Mouse (Mus musculus) liver, adult 2 months (tissue): ENCODE measurements at regions not wholly inside any gene's neighbourhood (a gene's known extent, or its start where the extent isn't known, plus 50 kb on each side); places are given as distances from the start of the nearest gene placed in this dataset.

Experiments used
- DNase-seq: peaks from one replicate; pipeline ENCODE4 v3.0.0-alpha.2; 2011; ENCODE audit warnings: low read depth, low spot score; ENCODE audit errors: extremely low read depth
- H3K27ac ChIP-seq: fragments of 200-500 bp; replicated peaks from 2 replicates; pipeline ENCODE4 v1.5.1; 2012; ENCODE audit warnings: low read depth, mild to moderate bottlenecking, control low read depth, inconsistent platforms, low read length; ENCODE audit not compliant: insufficient read depth
- H3K27me3 ChIP-seq: fragments of 200-500 bp; 2 replicates; pipeline ENCODE4 v1.6.1; 2012; ENCODE audit warnings: mild to moderate bottlenecking, moderate library complexity, low read length, inconsistent platforms; ENCODE audit not compliant: control insufficient read depth, insufficient read depth
- H3K36me3 ChIP-seq: fragments of 200-500 bp; 2 replicates; pipeline ENCODE4 v1.6.1; 2012; ENCODE audit warnings: low read length, inconsistent platforms; ENCODE audit not compliant: control insufficient read depth, insufficient read depth
- H3K4me1 ChIP-seq: fragments of 200-500 bp; 2 replicates; pipeline ENCODE4 v1.6.1; 2011; ENCODE audit warnings: low read length; ENCODE audit not compliant: control insufficient read depth, insufficient read depth
- H3K4me3 ChIP-seq: fragments of 200-500 bp; 2 replicates; pipeline ENCODE4 v1.5.1; 2011; ENCODE audit warnings: low read depth, mild to moderate bottlenecking, control low read depth, low read length, moderate library complexity; ENCODE audit not compliant: insufficient read depth
- H3K79me2 ChIP-seq: fragments of 200-500 bp; 2 replicates; pipeline ENCODE4 v1.6.1; 2012; ENCODE audit warnings: inconsistent platforms, mild to moderate bottlenecking, low read length, moderate library complexity; ENCODE audit not compliant: control insufficient read depth, insufficient read depth
- H3K9ac ChIP-seq: fragments of 200-500 bp; 2 replicates; pipeline ENCODE4 v1.6.1; 2012; ENCODE audit warnings: low read depth, mild to moderate bottlenecking, control low read depth, inconsistent platforms, low read length
- CTCF ChIP-seq: fragments of 200-500 bp; IDR thresholded peaks from 2 replicates; pipeline ENCODE4 v1.5.1; 2011; ENCODE audit warnings: low read depth, low read length, control low read depth
- POLR2A ChIP-seq: fragments of 200-500 bp; IDR thresholded peaks from 2 replicates; pipeline ENCODE4 v1.6.1; 2011; ENCODE audit warnings: low read length, control low read depth; ENCODE audit not compliant: insufficient read depth; ENCODE audit errors: extremely low read depth
- WGBS: fragments of 180-500 bp; shearing (Covaris S2); methylation state at CpG from one replicate; pipeline ENCODE4 v1.1.7; 2018; 5-methylcytosine and 5-hydroxymethylcytosine counted together

DNA sequence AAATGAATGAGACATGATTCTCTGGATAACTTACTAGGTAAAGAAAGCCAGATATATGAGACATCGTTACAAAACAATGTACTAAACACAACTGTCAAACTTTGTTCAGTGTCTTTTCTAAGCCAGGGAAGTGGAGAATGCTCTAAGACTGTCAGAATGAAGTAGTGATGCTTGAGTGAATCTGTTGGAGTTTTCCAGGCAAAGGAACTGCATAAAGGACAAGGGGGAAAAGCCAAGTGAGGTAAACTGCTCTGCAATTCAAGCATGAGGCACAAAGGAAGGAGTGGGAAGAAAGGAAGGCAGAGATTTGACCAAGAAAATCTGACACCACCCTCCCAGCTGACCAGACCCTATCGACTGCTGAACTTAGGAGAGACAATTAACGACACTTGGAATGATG, 500.3 kb upstream of the Rps6ka3 start:
- Histone ChIP-seq H3K4me3 (no peak overlapping the region), H3K27me3 (no peaks in the 10 kb centered on the region), H3K9ac (no peak overlapping the region), H3K27ac (no peak overlapping the region), H3K36me3 (no peaks in the 10 kb centered on the region), H3K79me2 (no peaks in the 10 kb centered on the region), H3K4me1 (no peaks in the 10 kb centered on the region)
- no peak for TF ChIP-seq POLR2A
- no peak for TF ChIP-seq CTCF
- 85% methylated on average over 3 of the region's 3 CpGs for WGBS
- no peak for DNase-seq

DNA sequence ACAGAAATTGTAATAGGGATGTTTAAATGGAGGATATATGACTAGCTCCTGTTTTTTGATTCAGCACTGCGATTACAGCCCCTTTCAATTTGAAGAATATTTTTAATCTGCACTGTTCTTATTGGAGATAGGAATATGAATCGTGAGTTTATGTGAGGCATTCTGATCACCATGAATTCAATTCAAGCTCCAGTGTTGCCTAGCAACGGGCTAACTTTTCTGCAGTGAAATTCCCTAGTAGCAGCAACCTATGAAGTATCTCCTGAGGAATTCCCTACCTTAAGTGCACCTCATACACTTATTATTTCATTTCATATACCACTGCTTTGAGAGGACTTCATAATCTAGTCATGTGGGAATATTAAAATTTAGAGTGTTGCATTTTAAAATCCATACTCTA, 465.4 kb upstream of the Rps6ka3 start:
- Histone ChIP-seq H3K36me3 (no peaks in the 10 kb centered on the region), H3K27me3 (no peaks in the 10 kb centered on the region), H3K4me3 (no peak overlapping the region), H3K4me1 (no peaks in the 10 kb centered on the region), H3K27ac (no peak overlapping the region), H3K9ac (no peak overlapping the region), H3K79me2 (no peaks in the 10 kb centered on the region)
- no peak for TF ChIP-seq CTCF
- no peak for TF ChIP-seq POLR2A
- 77% methylated on average over 3 of the region's 3 CpGs for WGBS
- DNase-seq: no peak

DNA sequence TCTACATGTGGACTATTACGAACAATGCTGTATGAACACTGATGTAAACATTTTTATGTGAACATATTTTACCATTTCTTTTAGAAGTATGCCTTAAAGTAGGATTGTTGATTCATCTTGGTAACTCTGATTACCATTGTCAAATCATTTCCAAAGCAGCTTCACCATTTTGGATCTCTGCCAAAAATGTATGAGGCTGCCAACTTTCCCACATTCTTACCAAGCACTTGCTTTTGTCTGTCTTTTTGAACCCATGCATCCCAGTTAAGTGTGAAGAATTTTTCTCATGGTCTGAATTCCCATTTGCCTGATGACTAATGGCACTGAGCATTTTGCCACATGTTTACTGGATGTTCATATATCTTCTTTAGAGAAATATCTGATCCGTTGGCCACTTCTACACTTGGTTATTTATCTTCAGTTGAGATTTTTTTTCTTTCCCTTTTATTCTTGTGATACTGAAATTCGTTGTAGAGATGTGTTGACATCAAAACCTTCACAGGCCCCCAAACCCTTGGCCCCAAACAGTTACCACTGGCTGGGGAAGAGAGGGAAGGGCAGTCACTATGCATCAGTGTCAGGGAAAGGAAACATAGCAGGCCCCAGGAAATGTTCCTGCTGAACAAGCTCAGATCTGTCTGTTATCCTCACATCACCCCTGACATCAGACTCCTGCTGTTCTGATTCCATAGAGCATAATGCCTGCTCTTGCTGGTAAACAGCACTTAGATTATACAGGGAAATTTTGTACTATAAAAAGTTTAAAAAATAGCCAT, 464.2 kb upstream of the Rps6ka3 start:
- Histone ChIP-seq H3K9ac (no peak overlapping the region), H3K36me3 (no peaks in the 10 kb centered on the region), H3K27ac (no peak overlapping the region), H3K27me3 (no peaks in the 10 kb centered on the region), H3K4me1 (no peaks in the 10 kb centered on the region), H3K79me2 (no peaks in the 10 kb centered on the region), H3K4me3 (no peak overlapping the region)
- WGBS: 65% methylated on average over 3 of the region's 3 CpGs
- TF ChIP-seq POLR2A: no peak
- no peak for DNase-seq
